In genomic region chrX:103533306-103533705, GRCm38 (mm10) we compare ENCODE assay signal across 8 mouse cellular contexts.
DNase-seq lines count a peak whose midpoint lies in the region; ATAC-seq and TF ChIP-seq lines count a peak whose summit lies in the region.

No protein-coding gene starts in this region.

- H3K4me3 ChIP-seq in liver, adult 2 months (ENCODE audit: insufficient read depth, low read depth, low read length), result no peak overlapping the region
- H3K4me3 ChIP-seq in liver, postnatal 0 days (ENCODE audit: low read depth, low read length), result no peak overlapping the region
- no peak overlapping the region for H3K4me3 ChIP-seq in forebrain, embryonic 13.5 days
- H3K4me3 ChIP-seq in neural tube, embryonic 12.5 days, result no peak overlapping the region

- peak; percentile 60 for DNase-seq in liver, adult 2 months (ENCODE audit: extremely low read depth, low read depth, low spot score)
- no peak for DNase-seq in liver, postnatal 0 days
- peak; percentile 28 to 38 for DNase-seq in layer of hippocampus, adult 18-20 months (ENCODE audit: low spot score in 2 of 2)
- no peak for DNase-seq in ovary, postnatal 10 days (ENCODE audit: low spot score)
- DNase-seq in T-cell, adult 2 months (ENCODE audit: low spot score), result no peak
- no peak for DNase-seq in spleen, postnatal 36 days (ENCODE audit: low spot score in 2 of 2)

- ATAC-seq in liver, postnatal 0 days, result no peak
- ATAC-seq in forebrain, embryonic 13.5 days, result peak; percentile 74
- ATAC-seq in neural tube, embryonic 12.5 days (ENCODE audit: low FRiP score, low read depth), result peak; percentile 86

- WGBS in liver, adult 2 months, result 53% methylated on average over 11 of the region's 11 CpGs
- 52% methylated on average over 11 of the region's 11 CpGs for WGBS in liver, postnatal 0 days (ENCODE audit: insufficient replicate concordance)
- WGBS in forebrain, embryonic 13.5 days, result under 1% methylated on average over 11 of the region's 11 CpGs
- whole genome bisulfite sequencing in neural tube, embryonic 12.5 days, result 3% methylated on average over 11 of the region's 11 CpGs

- 0 out of 2 replicates have a peak overlapping the region, but pooled peaks have one; percentile 35 for H3K27ac ChIP-seq in liver, adult 2 months (replicated peaks; ENCODE audit: insufficient read depth, low read depth, low read length)
- H3K27ac ChIP-seq in liver, postnatal 0 days (ENCODE audit: low read depth), result no peak overlapping the region
- peak overlapping the region; percentile 95 for H3K27ac ChIP-seq in forebrain, embryonic 13.5 days
- peak overlapping the region; percentile 74 for H3K27ac ChIP-seq in neural tube, embryonic 12.5 days

- 0 out of 2 replicates have a peak overlapping the region, but pooled peaks have one; percentile 43 for H3K9ac ChIP-seq in liver, adult 2 months (ENCODE audit: low read depth, low read length)
- H3K9ac ChIP-seq in liver, postnatal 0 days (replicated peaks), result no peak overlapping the region
- peak overlapping the region; percentile 46 for H3K9ac ChIP-seq in forebrain, embryonic 13.5 days
- H3K9ac ChIP-seq in neural tube, embryonic 12.5 days, result 0 out of 2 replicates have a peak overlapping the region, but pooled peaks have one; percentile 33

- no peak for TF ChIP-seq CTCF in liver, adult 2 months (IDR thresholded peaks at IDR 0.05; ENCODE audit: low read depth, low read length)
- no peak for TF ChIP-seq CTCF in liver, postnatal 0 days (IDR thresholded peaks at IDR 0.05; ENCODE audit: low read depth)

- H3K79me2 ChIP-seq in liver, adult 2 months (ENCODE audit: control insufficient read depth, insufficient read depth, low read length), result no peaks in the 10 kb centered on the region

- no peaks in the 10 kb centered on the region for H3K9me3 ChIP-seq in liver, postnatal 0 days (ENCODE audit: low read length)
- H3K9me3 ChIP-seq in forebrain, embryonic 13.5 days (replicated peaks), result no peaks in the 10 kb centered on the region
- H3K9me3 ChIP-seq in neural tube, embryonic 12.5 days, result no peaks in the 10 kb centered on the region

- no peaks in the 10 kb centered on the region for H3K27me3 ChIP-seq in liver, adult 2 months (ENCODE audit: control insufficient read depth, insufficient read depth, low read length)
- H3K27me3 ChIP-seq in liver, postnatal 0 days (ENCODE audit: insufficient read depth, low read length), result no peaks in the 10 kb centered on the region
- no peaks in the 10 kb centered on the region for H3K27me3 ChIP-seq in forebrain, embryonic 13.5 days
- H3K27me3 ChIP-seq in neural tube, embryonic 12.5 days (replicated peaks), result no peaks in the 10 kb centered on the region

- peaks cover 2% of the 10 kb centered on the region for H3K4me1 ChIP-seq in liver, adult 2 months (ENCODE audit: control insufficient read depth, insufficient read depth, low read length)
- H3K4me1 ChIP-seq in liver, postnatal 0 days (ENCODE audit: insufficient read depth), result no peaks in the 10 kb centered on the region
- peaks cover 31% of the 10 kb centered on the region for H3K4me1 ChIP-seq in forebrain, embryonic 13.5 days
- peaks cover 8% of the 10 kb centered on the region for H3K4me1 ChIP-seq in neural tube, embryonic 12.5 days

- no peaks in the 10 kb centered on the region for H3K36me3 ChIP-seq in liver, adult 2 months (ENCODE audit: control insufficient read depth, insufficient read depth, low read length)
- H3K36me3 ChIP-seq in liver, postnatal 0 days (replicated peaks; ENCODE audit: insufficient read depth, low read length), result no peaks in the 10 kb centered on the region
- H3K36me3 ChIP-seq in forebrain, embryonic 13.5 days (ENCODE audit: poor library complexity, severe bottlenecking), result no peaks in the 10 kb centered on the region
- no peaks in the 10 kb centered on the region for H3K36me3 ChIP-seq in neural tube, embryonic 12.5 days

- H3K4me2 ChIP-seq in liver, postnatal 0 days (ENCODE audit: low read depth, low read length), result no peak overlapping the region
- peak overlapping the region; percentile 28; the same call in 1 of the 2 replicates for H3K4me2 ChIP-seq in forebrain, embryonic 13.5 days
- H3K4me2 ChIP-seq in neural tube, embryonic 12.5 days (replicated peaks), result peak overlapping the region; percentile 33

- TF ChIP-seq EP300 in liver, postnatal 0 days (IDR thresholded peaks at IDR 0.05; ENCODE audit: low read depth), result no peak

- TF ChIP-seq POLR2A in liver, adult 2 months (IDR thresholded peaks at IDR 0.05; ENCODE audit: extremely low read depth, insufficient read depth, low read length), result no peak

Comparison
In these comparisons a context has a peak if more than half of its experiments do, and no peak if none do; other contexts are left out.
1. DNase-seq: peak in liver, adult 2 months (single experiment) and layer of hippocampus, adult 18-20 months (2 of 2); none in liver, postnatal 0 days (single experiment), ovary, postnatal 10 days (single experiment), T-cell, adult 2 months (single experiment) and spleen, postnatal 36 days (0 of 2).